Mouse (Mus musculus) heart, embryonic 15.5 days (tissue): Measurements from ENCODE around the gene Scube2. TPM values are rescaled to one million over a fixed set of nuclear protein-coding genes. Genes with fewer than 3 reads are reported as not detected.

Experiments used
- ATAC-seq: fragments of 200-750 bp; cut with Nextera tagmentation; replicated peaks from 2 replicates; pipeline ENCODE4 v1.8.0; 2017; ENCODE audit warnings: low read depth, moderate TSS enrichment; ENCODE audit not compliant: insufficient number of reproducible peaks, insufficient read depth, low FRiP score
- H3K27ac ChIP-seq: fragments of 300-500 bp; sonication (generic); 2 replicates; pipeline ENCODE4 v1.5.1; 2015; ENCODE audit warnings: mild to moderate bottlenecking, inconsistent platforms
- H3K27me3 ChIP-seq: fragments of 300-500 bp; sonication (generic); 2 replicates; pipeline ENCODE4 v1.6.1; 2015; ENCODE audit warnings: inconsistent platforms
- H3K36me3 ChIP-seq: fragments of 300-500 bp; sonication (generic); 2 replicates; pipeline ENCODE4 v1.6.1; 2015; ENCODE audit warnings: mild to moderate bottlenecking, inconsistent platforms
- H3K4me1 ChIP-seq: fragments of 300-500 bp; sonication (generic); replicated peaks from 2 replicates; pipeline ENCODE4 v1.6.1; 2015; ENCODE audit warnings: inconsistent platforms
- H3K4me2 ChIP-seq: fragments of 300-500 bp; sonication (generic); 2 replicates; pipeline ENCODE4 v1.6.1; 2015; ENCODE audit warnings: inconsistent platforms, mild to moderate bottlenecking, moderate library complexity
- H3K4me3 ChIP-seq: fragments of 300-500 bp; sonication (generic); 2 replicates; pipeline ENCODE4 v1.5.1; 2015; ENCODE audit warnings: mild to moderate bottlenecking, inconsistent platforms
- H3K9ac ChIP-seq: fragments of 300-500 bp; sonication (generic); 2 replicates; pipeline ENCODE4 v1.6.1; 2015; ENCODE audit warnings: mild to moderate bottlenecking, inconsistent platforms
- H3K9me3 ChIP-seq: fragments of 300-500 bp; sonication (generic); replicated peaks from 2 replicates; pipeline ENCODE4 v1.6.1; 2016; ENCODE audit warnings: inconsistent platforms
- WGBS: fragments of 180-500 bp; shearing (Covaris S2); methylation state at CpG from one replicate; pipeline ENCODE4 v1.1.7; 2015; ENCODE audit warnings: mixed read lengths; 5-methylcytosine and 5-hydroxymethylcytosine counted together
- polyA plus RNA-seq: library from polyadenylated mRNA; unstranded; fragments of >200 nt; fragmentation: Nextera tagmentation; extraction: Ambion mirVana; gene quantifications from 2 replicates; pipeline ENCODE4 v1.2.1, GENCODE M21; 2015

The Scube2 gene
- polyA plus RNA-seq, 1 experiment from 2014 or later: 9.8 TPM

DNA sequence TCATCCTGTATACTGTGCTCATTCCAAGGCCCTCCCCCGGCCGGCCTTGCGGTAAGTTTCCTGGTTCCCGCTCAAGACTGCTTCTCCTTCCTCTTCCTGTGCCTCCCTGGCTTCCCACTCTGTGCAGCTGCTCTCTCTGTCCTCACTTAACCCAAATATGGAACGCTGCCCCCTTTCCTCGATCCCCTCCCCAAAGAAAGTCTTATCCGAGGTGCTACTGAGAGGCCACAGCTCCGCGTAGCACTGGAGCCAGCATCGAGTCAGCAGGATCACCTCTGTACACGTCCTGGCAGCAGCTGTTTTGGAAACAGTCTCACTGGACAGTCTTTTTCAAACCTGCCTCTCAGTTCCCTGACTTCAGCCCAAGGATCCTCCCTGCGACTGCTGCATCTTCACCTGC is 13.7 kb upstream of the Scube2 start:
- Histone ChIP-seq H3K9me3 (no peaks in the 10 kb centered on the region), H3K4me3 (peak overlapping the region; percentile 15; the same call in 1 of the 2 replicates), H3K4me1 (peaks cover 7% of the 10 kb centered on the region), H3K9ac (0 out of 2 replicates have a peak overlapping the region, but pooled peaks have one; percentile 25), H3K36me3 (no peaks in the 10 kb centered on the region), H3K27ac (no peak overlapping the region), H3K27me3 (no peaks in the 10 kb centered on the region), H3K4me2 (peak overlapping the region; percentile 54)
- WGBS: 19% methylated on average over 12 of the region's 12 CpGs
- no peak for ATAC-seq

DNA sequence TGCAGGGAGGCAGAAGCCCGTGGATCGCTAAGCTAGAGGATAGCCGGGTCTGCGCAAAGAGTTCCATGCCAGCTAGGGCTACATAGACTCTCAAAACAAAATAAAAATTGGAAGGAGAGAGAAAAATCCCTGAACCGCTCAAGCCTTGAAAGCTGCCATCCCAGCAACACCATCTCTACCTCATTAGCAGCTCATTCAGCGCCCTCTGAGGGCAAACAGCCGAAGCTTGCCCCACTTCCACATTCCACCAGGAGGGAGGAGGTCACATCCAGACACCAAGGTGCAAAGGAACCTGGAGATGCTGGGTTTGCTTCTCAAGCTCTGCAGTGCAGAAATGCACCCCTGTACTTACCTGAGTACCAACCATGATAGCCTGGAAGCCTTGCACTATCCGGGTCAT is 10.6 kb upstream of the Scube2 start:
- Histone ChIP-seq H3K27ac (no peak overlapping the region), H3K4me1 (peaks cover 7% of the 10 kb centered on the region)

DNA sequence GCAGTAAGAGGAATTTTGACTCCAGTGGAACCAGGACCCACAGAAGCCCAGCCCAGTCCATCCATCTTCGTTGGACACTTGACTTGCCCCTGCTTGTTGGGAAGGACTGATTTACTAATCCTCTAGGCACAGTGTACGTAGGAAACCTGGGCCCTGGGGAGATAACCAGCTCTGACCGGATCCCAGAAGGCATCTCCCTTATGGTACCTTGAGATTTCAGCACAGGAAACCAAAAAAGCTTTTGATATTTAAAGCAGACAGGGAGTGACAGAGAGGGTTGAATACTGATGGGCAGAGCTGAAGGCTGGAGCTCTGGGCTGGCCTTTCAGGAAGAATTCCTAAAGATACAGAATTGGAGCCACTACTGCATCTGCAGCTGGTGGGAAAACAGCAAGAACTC is 10.1 kb upstream of the Scube2 start:
- Histone ChIP-seq H3K36me3 (no peaks in the 10 kb centered on the region), H3K27me3 (no peaks in the 10 kb centered on the region), H3K9me3 (no peaks in the 10 kb centered on the region), H3K27ac (no peak overlapping the region), H3K4me3 (no peak overlapping the region), H3K4me2 (no peak overlapping the region), H3K4me1 (peaks cover 7% of the 10 kb centered on the region), H3K9ac (no peak overlapping the region)
- WGBS: 58% methylated on average over 3 of the region's 3 CpGs
- ATAC-seq: no peak

More for the DNA sequence above, 10.6 kb upstream of the Scube2 start:
- no peaks in the 10 kb centered on the region for H3K9me3 ChIP-seq
- no peaks in the 10 kb centered on the region for H3K27me3 ChIP-seq
- no peaks in the 10 kb centered on the region for H3K36me3 ChIP-seq
- no peak for ATAC-seq
- WGBS: 60% methylated on average over 8 of the region's 8 CpGs
- H3K4me2 ChIP-seq: no peak overlapping the region
- H3K4me3 ChIP-seq: no peak overlapping the region
- no peak overlapping the region for H3K9ac ChIP-seq

DNA sequence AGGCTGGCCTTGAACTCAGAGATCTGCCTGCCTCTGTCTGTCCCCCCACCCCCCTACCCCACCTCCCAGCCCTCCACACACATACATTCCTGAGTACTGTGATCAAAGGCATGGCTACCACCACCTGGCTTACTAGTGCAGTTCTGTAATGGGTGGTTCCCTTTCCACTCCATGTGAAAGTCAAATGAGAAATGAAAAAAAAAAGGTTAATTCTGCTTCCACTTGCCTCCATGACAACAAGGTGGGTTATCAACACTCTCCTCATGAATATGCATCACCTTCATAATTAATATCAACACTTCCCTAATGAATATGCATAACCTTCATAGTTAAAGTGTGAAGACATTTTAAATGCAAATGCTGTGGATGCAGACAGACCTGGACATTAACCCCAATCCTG is 9.6 kb upstream of the Scube2 start:
- no peaks in the 10 kb centered on the region for H3K36me3 ChIP-seq
- H3K27me3 ChIP-seq: no peaks in the 10 kb centered on the region
- peaks cover 7% of the 10 kb centered on the region for H3K4me1 ChIP-seq
- H3K4me3 ChIP-seq: no peak overlapping the region
- H3K27ac ChIP-seq: no peak overlapping the region
- H3K4me2 ChIP-seq: no peak overlapping the region
- ATAC-seq: no peak
- no peak overlapping the region for H3K9ac ChIP-seq
- H3K9me3 ChIP-seq: no peaks in the 10 kb centered on the region

DNA sequence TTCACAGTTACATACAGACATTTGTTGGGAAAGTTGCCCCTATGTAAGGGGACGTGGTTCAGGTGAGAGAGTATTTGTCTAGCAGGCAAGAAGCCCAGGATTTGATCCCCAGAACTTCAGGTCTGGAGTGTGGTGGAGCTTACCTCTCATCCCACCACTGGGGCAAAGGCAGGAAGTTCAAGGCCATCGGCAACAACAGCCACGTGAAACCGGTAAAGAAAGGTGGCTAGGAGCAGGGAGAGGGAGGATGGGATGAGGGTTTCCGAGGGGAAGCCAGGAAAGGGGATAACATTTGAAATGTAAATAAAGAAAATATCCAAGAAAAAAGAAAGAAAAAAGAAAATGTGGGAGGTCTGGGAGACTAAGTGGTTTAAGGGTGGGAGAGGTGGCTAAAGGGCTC is 7.7 kb upstream of the Scube2 start:
- no peaks in the 10 kb centered on the region for H3K9me3 ChIP-seq
- no peaks in the 10 kb centered on the region for H3K36me3 ChIP-seq
- H3K4me3 ChIP-seq: no peak overlapping the region
- H3K4me1 ChIP-seq: peaks cover 4% of the 10 kb centered on the region; the same call in 1 of the 2 replicates
- no peak overlapping the region for H3K27ac ChIP-seq
- no peak overlapping the region for H3K9ac ChIP-seq
- H3K4me2 ChIP-seq: no peak overlapping the region
- no peaks in the 10 kb centered on the region for H3K27me3 ChIP-seq
- no peak for ATAC-seq
- 66% methylated on average over 5 of the region's 5 CpGs for WGBS

DNA sequence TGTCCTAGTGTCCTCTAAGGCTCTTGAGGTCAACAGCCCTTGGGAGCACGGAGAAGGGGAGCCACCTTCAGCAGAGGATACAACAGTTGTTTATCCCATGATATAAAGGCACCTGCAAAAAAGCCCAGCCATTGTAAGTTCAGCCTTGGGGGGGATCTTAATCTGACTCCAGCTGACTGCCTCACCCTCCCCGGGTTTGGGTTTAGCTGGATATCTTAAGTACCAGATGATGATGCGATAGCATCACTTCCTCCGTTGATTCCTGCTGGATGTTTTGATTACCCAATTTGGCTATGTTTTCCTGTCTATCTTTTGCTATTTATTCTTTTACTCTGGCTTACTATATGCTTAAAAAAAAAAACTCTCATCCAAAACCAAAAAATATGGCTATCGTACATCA is 5.8 kb upstream of the Scube2 start:
- WGBS: 73% methylated on average over 5 of the region's 5 CpGs
- no peaks in the 10 kb centered on the region for H3K36me3 ChIP-seq
- H3K27ac ChIP-seq: no peak overlapping the region
- no peak overlapping the region for H3K9ac ChIP-seq
- no peaks in the 10 kb centered on the region for H3K9me3 ChIP-seq
- ATAC-seq: no peak
- no peak overlapping the region for H3K4me2 ChIP-seq
- peaks cover 4% of the 10 kb centered on the region; the same call in 1 of the 2 replicates for H3K4me1 ChIP-seq
- H3K27me3 ChIP-seq: peaks cover 2% of the 10 kb centered on the region; the same call in 1 of the 2 replicates
- no peak overlapping the region for H3K4me3 ChIP-seq

DNA sequence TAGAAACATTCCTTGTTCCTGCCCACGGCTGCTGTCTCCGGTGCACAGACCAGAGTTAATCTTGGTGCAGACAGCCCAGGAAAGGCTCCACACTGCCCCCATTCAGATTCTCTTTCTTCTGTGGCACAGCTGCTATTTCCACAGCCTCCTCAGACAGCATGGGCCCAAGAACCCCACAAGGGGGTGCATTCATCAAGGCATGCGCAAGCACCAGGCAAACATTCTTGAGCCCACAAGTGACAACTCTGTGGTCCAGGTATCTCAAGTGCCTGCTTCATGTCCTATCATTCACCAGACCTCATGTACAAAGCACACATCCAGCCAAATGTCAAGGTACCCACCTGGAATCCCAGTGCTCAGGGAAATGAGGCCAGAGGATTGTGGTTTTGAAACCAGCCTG is 3.0 kb upstream of the Scube2 start:
- 18% methylated on average over 3 of the region's 3 CpGs for WGBS
- Histone ChIP-seq H3K9me3 (no peaks in the 10 kb centered on the region), H3K36me3 (no peaks in the 10 kb centered on the region), H3K27ac (no peak overlapping the region), H3K27me3 (peaks cover 11% of the 10 kb centered on the region; the same call in 1 of the 2 replicates), H3K4me1 (peaks cover 20% of the 10 kb centered on the region), H3K9ac (no peak overlapping the region), H3K4me2 (no peak overlapping the region), H3K4me3 (no peak overlapping the region)
- ATAC-seq: no peak

DNA sequence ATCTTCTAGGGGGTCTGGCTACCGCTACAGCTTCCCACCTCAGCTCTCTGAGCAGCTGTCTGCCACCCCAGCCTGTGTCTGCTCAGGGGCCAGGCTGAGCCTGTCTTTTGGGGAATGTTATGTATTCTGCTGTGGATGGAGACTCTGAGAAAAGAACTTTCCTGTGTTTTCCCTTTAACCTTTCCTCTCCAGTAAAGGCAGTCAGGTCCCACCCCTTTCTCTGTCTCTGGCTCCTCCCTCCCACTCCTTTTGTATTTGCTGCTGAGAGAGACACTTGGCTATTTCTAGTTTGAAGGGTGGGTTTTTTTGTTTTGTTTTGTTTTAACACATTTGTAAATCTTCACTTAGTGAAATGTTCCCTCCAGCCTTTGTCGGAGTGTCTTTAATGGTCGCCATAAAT is 1.2 kb upstream of the Scube2 start:
- H3K9me3 ChIP-seq: no peaks in the 10 kb centered on the region
- H3K4me1 ChIP-seq: peaks cover 20% of the 10 kb centered on the region
- H3K27me3 ChIP-seq: peaks cover 13% of the 10 kb centered on the region; the same call in 1 of the 2 replicates
- no peak for ATAC-seq
- H3K9ac ChIP-seq: no peak overlapping the region
- H3K4me2 ChIP-seq: no peak overlapping the region
- no peaks in the 10 kb centered on the region for H3K36me3 ChIP-seq
- WGBS: 77% methylated on average over 3 of the region's 3 CpGs
- H3K4me3 ChIP-seq: no peak overlapping the region
- H3K27ac ChIP-seq: no peak overlapping the region

DNA sequence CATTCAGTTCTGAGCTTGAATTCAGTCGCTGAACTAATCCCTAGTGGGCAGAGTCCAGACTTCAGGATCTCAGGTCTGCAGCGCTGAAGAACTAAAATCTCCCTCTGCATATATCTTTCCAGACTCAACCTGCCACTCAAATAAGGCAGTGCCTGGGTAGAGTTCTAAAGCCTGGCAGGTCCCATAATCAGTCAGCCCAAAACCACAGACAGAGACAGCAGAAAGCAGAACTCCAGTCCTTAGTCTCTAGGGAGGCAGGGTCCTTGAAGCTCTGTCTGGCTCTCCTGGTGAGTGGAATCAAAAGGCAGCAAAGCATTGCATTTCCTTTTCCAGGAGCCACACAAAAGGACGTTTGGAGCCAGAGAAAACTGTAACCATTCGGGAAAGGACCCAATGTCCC is 1.9 kb downstream of the Scube2 start:
- ATAC-seq: no peak
- Histone ChIP-seq H3K4me1 (peaks cover 27% of the 10 kb centered on the region), H3K36me3 (no peaks in the 10 kb centered on the region), H3K4me3 (no peak overlapping the region), H3K27me3 (peaks cover 13% of the 10 kb centered on the region; the same call in 1 of the 2 replicates), H3K27ac (no peak overlapping the region), H3K9ac (no peak overlapping the region), H3K9me3 (no peaks in the 10 kb centered on the region), H3K4me2 (no peak overlapping the region)
- WGBS: 36% methylated on average over 4 of the region's 4 CpGs

DNA sequence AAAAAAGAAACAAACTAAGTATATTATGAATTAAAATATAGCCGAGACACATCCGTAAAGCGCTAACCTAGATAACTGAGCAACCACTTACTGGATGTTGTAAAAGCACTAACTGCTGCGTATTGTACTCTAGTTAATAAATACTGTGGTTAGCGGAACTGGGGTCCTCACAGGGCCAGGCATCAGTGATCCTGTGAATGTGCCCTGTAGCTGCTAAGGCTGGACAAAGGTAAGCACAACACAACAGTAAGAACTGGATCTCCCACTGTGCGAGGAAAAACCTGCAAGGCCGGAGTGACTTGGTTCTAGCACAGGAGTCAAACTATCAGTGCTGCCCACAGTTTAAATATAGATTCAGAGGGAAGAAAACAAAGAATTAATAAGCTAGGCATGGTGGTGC is 5.3 kb downstream of the Scube2 start:
- ATAC-seq: no peak
- Histone ChIP-seq H3K4me1 (peaks cover 17% of the 10 kb centered on the region), H3K4me3 (no peak overlapping the region), H3K36me3 (no peaks in the 10 kb centered on the region; the same call in 1 of the 2 replicates), H3K27ac (no peak overlapping the region), H3K27me3 (peaks cover 9% of the 10 kb centered on the region; the same call in 1 of the 2 replicates), H3K9me3 (no peaks in the 10 kb centered on the region), H3K4me2 (no peak overlapping the region), H3K9ac (no peak overlapping the region)
- WGBS: 89% methylated on average over 7 of the region's 7 CpGs

DNA sequence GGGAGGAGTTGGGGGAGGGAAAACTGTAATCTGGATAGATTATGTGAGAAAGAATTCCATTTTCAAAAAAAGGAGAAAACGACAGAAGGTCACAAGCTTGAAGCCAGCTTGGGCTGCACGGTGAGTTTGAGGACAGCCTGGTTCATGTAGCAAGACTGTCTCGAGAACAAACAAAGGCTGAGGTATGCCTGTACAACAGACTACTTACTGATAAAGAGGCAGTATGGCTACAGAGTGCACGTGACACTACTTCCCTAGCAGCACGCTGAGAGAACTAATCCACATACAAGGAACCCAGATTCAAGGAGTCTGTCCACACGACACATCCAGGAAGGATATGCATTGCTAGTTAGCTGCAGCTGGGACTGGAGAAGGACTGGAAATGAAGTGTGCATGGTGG is 6.1 kb downstream of the Scube2 start:
- H3K27ac ChIP-seq: peak overlapping the region; percentile 28; the same call in 1 of the 2 replicates
- no peaks in the 10 kb centered on the region; the same call in 1 of the 2 replicates for H3K36me3 ChIP-seq

DNA sequence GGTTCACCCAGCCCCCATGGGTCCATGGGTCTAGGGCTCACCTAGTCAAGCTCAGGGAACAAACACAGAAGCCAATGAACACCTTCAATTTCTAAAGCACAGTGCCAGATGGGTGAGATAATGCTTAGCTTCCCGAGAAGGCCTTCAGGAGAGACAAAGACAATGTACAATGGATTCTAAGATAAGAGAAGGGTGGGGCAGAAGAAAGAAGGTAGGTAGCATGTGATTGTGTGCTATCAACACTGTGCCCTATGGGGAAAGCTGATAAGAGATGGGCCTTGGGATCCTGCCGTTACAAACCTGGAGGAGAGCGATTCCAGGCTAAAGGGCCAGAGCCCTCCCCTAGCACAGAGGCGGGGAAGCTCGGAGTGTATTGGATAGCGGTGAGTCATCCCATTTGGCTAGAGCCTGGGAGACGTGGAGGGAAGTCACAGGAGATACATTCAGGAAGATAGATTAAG is 12.7 kb downstream of the Scube2 start:
- Histone ChIP-seq H3K4me1 (peaks cover 40% of the 10 kb centered on the region), H3K27ac (no peak overlapping the region), H3K36me3 (no peaks in the 10 kb centered on the region; the same call in 1 of the 2 replicates), H3K4me2 (no peak overlapping the region), H3K9ac (no peak overlapping the region), H3K27me3 (no peaks in the 10 kb centered on the region), H3K4me3 (no peak overlapping the region), H3K9me3 (no peaks in the 10 kb centered on the region)
- 17% methylated on average over 7 of the region's 7 CpGs for WGBS
- ATAC-seq: 0 out of 2 replicates have a peak, but pooled peaks have one; percentile 45

More for the DNA sequence above, 6.1 kb downstream of the Scube2 start:
- Histone ChIP-seq H3K4me1 (peaks cover 15% of the 10 kb centered on the region), H3K4me3 (no peak overlapping the region), H3K4me2 (0 out of 2 replicates have a peak overlapping the region, but pooled peaks have one; percentile 14), H3K27me3 (0 out of 2 replicates have a peak, but pooled peaks cover 2% of the 10 kb centered on the region), H3K9ac (no peak overlapping the region), H3K9me3 (no peaks in the 10 kb centered on the region)
- 15% methylated on average over 6 of the region's 6 CpGs for WGBS
- ATAC-seq: no peak; the same call in 1 of the 2 replicates
